Mouse (Mus musculus) embryonic fibroblast, embryonic 13.5 days (primary cell): ENCODE results near the gene Arfip1.

Experiments used
- CTCF ChIP-seq: IDR thresholded peaks from 2 replicates; pipeline ENCODE4 v1.5.1; 2011; ENCODE audit warnings: mild to moderate bottlenecking, control low read depth, low read length, moderate library complexity, borderline replicate concordance; ENCODE audit not compliant: insufficient read depth
- POLR2A ChIP-seq: IDR thresholded peaks from 2 replicates; pipeline ENCODE4 v1.6.1; 2011; ENCODE audit warnings: low read depth, mild to moderate bottlenecking, control low read depth, low read length, moderate library complexity

GRCm38 (mm10) chr3:84597996-84598734 is 15.7 kb upstream of the Arfip1 start:
- no peak for TF ChIP-seq CTCF
- TF ChIP-seq POLR2A, result no peak
